Mouse (Mus musculus) embryonic fibroblast, embryonic 13.5 days (primary cell): ENCODE results near the gene Auts2.

Experiments
- CTCF ChIP-seq: IDR thresholded peaks from 2 replicates; pipeline ENCODE4 v1.5.1; 2011; ENCODE audit warnings: mild to moderate bottlenecking, control low read depth, low read length, moderate library complexity, borderline replicate concordance; ENCODE audit not compliant: insufficient read depth
- POLR2A ChIP-seq: IDR thresholded peaks from 2 replicates; pipeline ENCODE4 v1.6.1; 2011; ENCODE audit warnings: low read depth, mild to moderate bottlenecking, control low read depth, low read length, moderate library complexity

DNA sequence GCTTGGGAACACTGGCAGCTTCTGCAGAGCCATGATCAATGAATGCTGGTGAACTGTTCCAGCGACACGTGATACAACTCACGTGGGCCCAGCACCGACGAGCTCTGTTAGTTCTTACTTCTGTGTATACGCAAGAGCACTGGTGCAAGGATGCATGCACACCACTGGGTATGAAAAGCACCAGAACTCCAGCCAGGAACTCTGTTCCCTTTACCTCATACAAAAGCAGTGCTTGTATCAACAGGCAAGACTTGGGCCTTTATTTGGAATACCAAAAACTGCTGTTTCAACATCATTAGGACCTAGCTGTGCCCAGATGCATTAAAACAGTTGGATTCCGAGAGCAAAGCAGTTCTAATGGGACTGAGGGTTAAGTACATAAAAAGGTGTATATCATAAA is 295.1 kb downstream of the Auts2 start:
- TF ChIP-seq CTCF = no peak
- no peak for TF ChIP-seq POLR2A
